ENCODE assay signal across 8 mouse cellular contexts in the genomic region with DNA sequence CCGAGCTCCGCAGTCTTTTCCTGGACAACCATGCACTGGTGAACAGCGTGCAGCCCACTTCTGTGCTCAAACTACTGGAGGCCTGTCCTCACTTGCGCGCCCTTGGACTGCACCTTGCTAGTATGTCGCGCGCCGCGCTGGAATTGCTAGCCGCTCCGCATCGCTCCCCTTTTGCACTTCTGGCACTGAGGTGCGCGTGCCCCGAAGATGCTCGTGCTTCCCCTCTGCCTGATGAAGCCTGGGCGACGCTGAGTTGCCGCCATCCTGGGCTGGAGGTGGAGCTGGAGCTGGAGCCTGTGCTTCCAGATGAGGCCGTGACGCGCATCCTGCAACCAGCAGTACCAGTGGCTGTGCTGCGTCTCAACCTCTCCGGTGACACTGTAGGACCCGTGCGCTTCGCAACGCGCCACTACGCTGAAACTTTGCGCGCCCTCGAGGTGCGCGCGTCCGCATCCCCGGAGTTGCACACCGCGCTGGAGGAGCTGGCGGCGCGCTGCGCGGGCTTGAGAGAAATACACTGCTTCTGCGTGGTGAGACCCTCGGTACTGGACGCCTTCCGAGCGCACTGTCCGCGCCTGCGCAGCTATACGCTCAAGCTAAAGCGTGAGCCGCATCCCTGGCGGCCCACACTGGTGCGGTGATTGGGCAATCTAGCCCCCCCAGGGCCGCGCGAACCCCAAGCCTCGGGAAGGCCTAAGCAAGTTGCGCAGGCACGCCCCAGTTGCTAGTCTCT. TPM values are rescaled to one million over a fixed set of nuclear protein-coding genes. Genes with fewer than 3 reads are reported as not detected.
A peak's percentile ranks its signal among the peaks of the same experiment; 100 is the strongest.
DNase-seq lines count a peak whose midpoint lies in the region; ATAC-seq and TF ChIP-seq lines count a peak whose summit lies in the region.

No protein-coding gene starts in this region.

- H3K9ac ChIP-seq in lung, embryonic 16.5 days (ENCODE audit: low read length): peak overlapping the region; percentile 55

- DNase-seq in gastrocnemius, adult 2 months: no peak
- no peak for DNase-seq in gastrocnemius, postnatal 10 days
- peak; percentile 74 to 75 for DNase-seq in cerebellum, adult 18-20 months
- DNase-seq in frontal cortex, adult 2 months (ENCODE audit: extremely low spot score in 1 of 2, low spot score in 1 of 2): peak; percentile 79 to 86
- DNase-seq in layer of hippocampus, adult 2 months (ENCODE audit: low spot score in 2 of 2): peak; percentile 75 to 84
- peak; percentile 85 to 88 for DNase-seq in right cerebral cortex, postnatal 36 days (ENCODE audit: low spot score in 2 of 2)
- no peak for DNase-seq in gastrocnemius, postnatal 14 days

- peak overlapping the region; percentile 87 for H3K4me2 ChIP-seq in lung, embryonic 16.5 days (ENCODE audit: low read depth, low read length)

- peak; percentile 27 for ATAC-seq in lung, embryonic 16.5 days (ENCODE audit: low read depth)

- intact Hi-C loops in gastrocnemius, adult 2 months (cut with DNase I): no loop called here
- intact Hi-C loops in gastrocnemius, postnatal 14 days (cut with DNase I; ENCODE audit: low total_unique reads): no loop called here

- peak overlapping the region; percentile 92 for H3K27ac ChIP-seq in gastrocnemius, adult 2 months
- H3K27ac ChIP-seq in layer of hippocampus, adult 2 months: peak overlapping the region; percentile 80
- H3K27ac ChIP-seq in lung, embryonic 16.5 days (ENCODE audit: low read length): no peak overlapping the region

- WGBS in lung, embryonic 16.5 days: 3% methylated on average over 65 of the region's 65 CpGs

- peaks cover 31% of the 10 kb centered on the region for H3K4me1 ChIP-seq in lung, embryonic 16.5 days (replicated peaks; ENCODE audit: control insufficient read depth, insufficient read depth, low read length)

- H3K4me3 ChIP-seq in gastrocnemius, adult 2 months: peak overlapping the region; percentile 81
- H3K4me3 ChIP-seq in layer of hippocampus, adult 2 months: peak overlapping the region; percentile 60
- peak overlapping the region; percentile 49 for H3K4me3 ChIP-seq in lung, embryonic 16.5 days (ENCODE audit: low read length)

- no peak for TF ChIP-seq CTCF in gastrocnemius, adult 2 months (IDR thresholded peaks at IDR 0.05)
- TF ChIP-seq CTCF in layer of hippocampus, adult 2 months (conservative IDR thresholded peaks at IDR 0.05): no peak

- no peaks in the 10 kb centered on the region for H3K36me3 ChIP-seq in lung, embryonic 16.5 days (ENCODE audit: control insufficient read depth, insufficient read depth, low read length)

- peaks cover 63% of the 10 kb centered on the region for H3K27me3 ChIP-seq in lung, embryonic 16.5 days (ENCODE audit: control insufficient read depth, insufficient read depth, low read depth, low read length)

- no peaks in the 10 kb centered on the region for H3K9me3 ChIP-seq in lung, embryonic 16.5 days (ENCODE audit: control insufficient read depth, low read length)

RNA-seq across cellular contexts. Expression of a gene that starts 1.1 kb away (rescaled TPM):
- total RNA-seq in gastrocnemius, adult 2 months (2021): 1 to 10 TPM; 6.1 to 8.4 TPM
- total RNA-seq in gastrocnemius, postnatal 10 days (2021): under 1 TPM; 0.42 to 0.70 TPM
- polyA plus RNA-seq in frontal cortex, adult 2 months (2012; rRNA removed): 20.2 and 20.7 TPM in 2 replicates
- total RNA-seq in layer of hippocampus, adult 2 months (2021): 1 to 10 TPM; 7.2 to 9.5 TPM
- 0.39 and 0.65 TPM in 2 replicates for polyA plus RNA-seq in lung, embryonic 16.5 days (2015; fragmentation: Nextera tagmentation; extraction: Ambion mirVana)
- total RNA-seq in gastrocnemius, postnatal 14 days (2021): 1 to 10 TPM in 1 of 2 experiments, under 1 TPM in 1; 0.95 to 1.4 TPM

RNA-seq across cellular contexts. Expression of a gene that starts 4.1 kb away (rescaled TPM):
- 1 to 10 TPM; 1.0 to 1.1 TPM for total RNA-seq in gastrocnemius, adult 2 months (2021)
- total RNA-seq in gastrocnemius, postnatal 10 days (2021): 1 to 10 TPM in 1 of 2 experiments, under 1 TPM in 1; 0.85 to 1.6 TPM
- 2.0 and 2.1 TPM in 2 replicates for polyA plus RNA-seq in frontal cortex, adult 2 months (2012; rRNA removed)
- total RNA-seq in layer of hippocampus, adult 2 months (2021): 1 to 10 TPM in 1 of 2 experiments, under 1 TPM in 1; 0.91 to 1.9 TPM
- 4.9 and 6.6 TPM in 2 replicates for polyA plus RNA-seq in lung, embryonic 16.5 days (2015; fragmentation: Nextera tagmentation; extraction: Ambion mirVana)
- 1 to 10 TPM; 1.3 TPM for total RNA-seq in gastrocnemius, postnatal 14 days (2021)

RNA-seq across cellular contexts. Expression of a gene that starts 4.1 kb away (rescaled TPM):
- 1 to 10 TPM; 2.4 to 2.9 TPM for total RNA-seq in gastrocnemius, adult 2 months (2021)
- total RNA-seq in gastrocnemius, postnatal 10 days (2021): 1 to 10 TPM; 3.3 to 4.4 TPM
- polyA plus RNA-seq in frontal cortex, adult 2 months (2012; rRNA removed): 8.4 and 8.7 TPM in 2 replicates
- total RNA-seq in layer of hippocampus, adult 2 months (2021): 1 to 10 TPM; 7.0 to 7.6 TPM
- 31.5 and 34.2 TPM in 2 replicates for polyA plus RNA-seq in lung, embryonic 16.5 days (2015; fragmentation: Nextera tagmentation; extraction: Ambion mirVana)
- 1 to 10 TPM; 2.8 to 3.9 TPM for total RNA-seq in gastrocnemius, postnatal 14 days (2021)

RNA-seq across cellular contexts. Expression of a gene that starts 7.4 kb away (rescaled TPM):
- total RNA-seq in gastrocnemius, adult 2 months (2021): 10 to 100 TPM; 27.9 to 32.4 TPM
- 10 to 100 TPM; 22.3 to 22.8 TPM for total RNA-seq in gastrocnemius, postnatal 10 days (2021)
- polyA plus RNA-seq in frontal cortex, adult 2 months (2012; rRNA removed): 13.4 and 14.2 TPM in 2 replicates
- 1 to 10 TPM; 7.4 to 7.8 TPM for total RNA-seq in layer of hippocampus, adult 2 months (2021)
- 2.0 and 2.1 TPM in 2 replicates for polyA plus RNA-seq in lung, embryonic 16.5 days (2015; fragmentation: Nextera tagmentation; extraction: Ambion mirVana)
- 10 to 100 TPM; 24.1 to 27.3 TPM for total RNA-seq in gastrocnemius, postnatal 14 days (2021)

RNA-seq across cellular contexts. Expression of a gene that starts 13.6 kb away (rescaled TPM):
- 1 to 10 TPM; 1.8 to 3.5 TPM for total RNA-seq in gastrocnemius, adult 2 months (2021)
- 1 to 10 TPM; 8.6 to 9.9 TPM for total RNA-seq in gastrocnemius, postnatal 10 days (2021)
- polyA plus RNA-seq in frontal cortex, adult 2 months (2012; rRNA removed): 3.9 and 4.5 TPM in 2 replicates
- total RNA-seq in layer of hippocampus, adult 2 months (2021): 1 to 10 TPM; 2.9 TPM
- polyA plus RNA-seq in lung, embryonic 16.5 days (2015; fragmentation: Nextera tagmentation; extraction: Ambion mirVana): 22.3 and 24.7 TPM in 2 replicates
- 1 to 10 TPM; 5.1 to 6.1 TPM for total RNA-seq in gastrocnemius, postnatal 14 days (2021)

Comparison
In these comparisons a context has a peak if more than half of its experiments do, and no peak if none do; other contexts are left out.
1. DNase-seq: peak in cerebellum, adult 18-20 months (2 of 2), frontal cortex, adult 2 months (2 of 2), layer of hippocampus, adult 2 months (2 of 2) and right cerebral cortex, postnatal 36 days (2 of 2); none in gastrocnemius, adult 2 months (single experiment), gastrocnemius, postnatal 10 days (single experiment) and gastrocnemius, postnatal 14 days (single experiment).
2. Peak in every context shown above with its lines, with median percentiles within 50 percentile points of each other: H3K4me3 ChIP-seq.